Mouse (Mus musculus): ENCODE results near the gene Wfdc16.
"Not testable (repeated sequence)": the region's sequence is repeated elsewhere in the genome, so short reads cannot be mapped to it uniquely, and the experiment has no call there.

Gene Wfdc16

DNA sequence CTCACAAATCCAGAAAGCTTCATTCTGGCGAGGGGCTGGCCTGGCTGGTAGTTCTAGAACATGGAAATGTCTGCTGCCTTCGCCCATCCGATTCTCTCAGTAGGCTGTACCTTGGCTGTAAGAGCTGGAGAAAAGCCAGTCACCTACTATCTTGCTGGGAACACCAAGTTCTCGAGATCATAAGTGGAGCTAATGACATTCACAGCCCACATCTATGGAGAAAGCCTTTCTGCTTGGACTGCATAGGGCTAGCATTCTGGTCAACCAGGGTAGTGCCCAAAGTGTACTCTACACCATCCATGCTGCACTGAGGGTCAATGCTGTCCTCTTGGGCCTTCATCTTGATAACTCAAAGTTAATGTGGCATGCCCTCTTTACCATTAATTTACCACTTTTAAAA lies 45.1 kb downstream of the Wfdc16 start, which contains the start of gene Eppin:
Gene Eppin (minus strand): TSS at position 101 of the 400 bp plus-strand sequence.
- DNase-seq, result no peak

DNA sequence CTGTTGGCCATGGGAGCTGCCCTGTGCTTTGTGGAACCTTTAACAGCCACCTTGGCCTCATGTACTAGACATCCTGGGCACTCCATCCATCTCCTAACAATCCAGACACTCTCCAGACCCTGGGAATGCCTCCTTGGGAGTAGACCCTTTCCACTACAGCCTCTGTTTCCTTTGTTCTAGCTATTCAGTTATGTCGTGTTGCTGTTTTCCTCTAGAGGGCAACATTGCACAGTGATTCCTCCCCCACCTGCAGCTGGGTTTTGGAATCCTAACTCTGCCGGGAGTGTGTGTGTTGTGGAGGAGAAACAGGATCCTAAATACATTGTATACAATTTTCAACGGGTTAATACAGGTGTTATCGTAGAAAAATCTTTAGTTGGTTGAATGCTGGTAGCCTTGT lies 46.6 kb downstream of the Wfdc16 start:
- DNase-seq, result no peak

DNA sequence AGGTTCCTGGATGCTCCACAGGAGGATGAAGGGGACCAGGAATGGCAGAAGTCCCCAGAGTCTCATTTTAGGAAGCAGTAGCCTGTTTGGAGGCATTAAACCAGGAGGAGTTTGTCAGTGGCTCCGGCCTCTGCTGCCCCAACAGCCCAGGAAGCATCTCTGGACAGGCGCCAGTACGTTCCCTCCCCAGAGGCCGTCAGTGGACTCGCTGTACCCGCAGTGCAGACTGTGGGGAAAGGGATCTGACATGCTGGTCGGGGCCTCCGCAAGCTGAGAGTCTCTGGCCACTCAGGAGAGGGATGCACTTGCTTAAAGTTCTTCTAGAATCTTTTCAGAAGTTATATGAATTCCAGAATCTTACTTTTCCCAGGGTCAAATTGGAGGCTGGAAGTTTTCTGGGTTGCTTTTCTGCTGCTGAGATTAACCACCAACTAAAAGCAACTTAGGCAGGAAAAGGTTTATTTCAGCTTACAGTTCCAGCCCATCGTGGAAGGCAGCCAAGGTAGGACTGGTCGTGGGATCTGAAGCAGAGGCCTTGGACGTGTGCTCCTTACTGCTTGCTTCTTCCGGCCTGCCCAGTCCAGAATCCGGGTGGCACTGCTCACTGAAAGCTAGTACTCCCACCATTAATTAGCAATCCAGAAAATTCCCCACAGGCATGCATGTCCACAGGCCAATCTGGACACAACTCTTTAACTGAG lies 53.4 kb downstream of the Wfdc16 start, which contains the start of gene Wfdc6a:
Gene Wfdc6a (minus strand): TSS at position 423 of the 701 bp plus-strand sequence.
- DNase-seq, result not testable (repeated sequence)

Measured in liver (tissue).